Mouse (Mus musculus): ENCODE results near the gene Abhd14a.

- TF ChIP-seq CTCF (IDR thresholded peaks at IDR 0.05) (no peak), EP300 (IDR thresholded peaks at IDR 0.05) (no peak)
Measured at GRCm38 (mm10) chr9:106462430-106462800, 14.9 kb upstream of the Abhd14a start.

Data from lung, postnatal 0 days (tissue).